Mouse (Mus musculus) left cerebral cortex, adult 18-20 months (tissue): ENCODE measurements around the gene Crispld2. TPM values are rescaled to one million over a fixed set of nuclear protein-coding genes. Genes with fewer than 3 reads are reported as not detected.
A peak's percentile ranks its signal among the peaks of the same experiment; 100 is the strongest.

Experiments
- DNase-seq, 2 experiments: peaks; one replicate each; pipeline ENCODE4 v3.0.0; 2021 to 2022; ENCODE audit warnings: low spot score in 2 of 2, mixed read lengths in 1 of 2
- total RNA-seq, 2 experiments: library from RNA; stranded (reverse); gene quantifications; 2 replicates each; pipeline ENCODE4 v1.2.3; 2021

Crispld2 gene
- total RNA-seq, 2 experiments from 2014 or later: 2.1 to 2.7 TPM

GRCm38 (mm10) chr8:120032549-120033208 is 40.4 kb downstream of the Crispld2 start:
- no peak for DNase-seq

DNA sequence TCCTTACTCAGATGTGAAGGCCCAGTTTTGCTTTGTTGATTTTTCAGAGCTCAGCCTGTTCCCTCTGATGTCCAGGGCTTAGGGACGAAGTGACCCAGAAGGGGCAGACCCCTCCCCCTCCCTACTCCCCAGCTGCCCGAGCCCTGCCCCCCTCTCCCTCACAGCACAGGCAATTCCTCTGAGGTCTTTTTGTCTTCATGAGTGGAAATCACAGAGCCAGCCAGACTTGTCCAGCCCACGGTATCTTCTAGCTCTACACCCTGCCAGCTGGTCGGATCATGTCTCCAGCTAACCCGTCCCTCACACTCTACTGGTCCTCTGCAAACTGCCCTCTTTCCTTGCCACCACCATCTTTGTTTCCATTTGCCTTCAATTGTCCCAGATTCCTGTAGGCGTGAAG is 42.2 kb downstream of the Crispld2 start:
- DNase-seq: peak in 1 of 2 experiments; percentile 25

DNA sequence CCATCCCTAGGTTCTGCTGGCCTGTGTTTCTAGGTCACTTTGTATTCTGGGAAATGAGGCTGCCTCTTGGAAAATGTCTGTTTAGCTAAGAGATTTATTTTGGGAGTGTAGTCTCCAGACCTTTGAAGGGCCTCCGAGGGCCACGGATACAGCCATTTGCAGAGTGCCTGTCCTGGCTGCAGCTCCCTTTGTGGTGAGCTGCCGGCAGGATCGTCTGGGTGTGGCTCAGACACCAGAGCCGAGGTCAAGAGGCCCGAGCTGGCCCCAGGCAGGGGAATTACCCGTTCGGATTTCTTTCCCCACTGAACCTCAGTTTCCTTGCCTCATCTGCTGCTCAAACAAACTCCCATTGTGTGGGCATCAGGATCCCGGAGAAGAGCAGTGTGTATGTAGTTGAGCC is 43.9 kb downstream of the Crispld2 start:
- DNase-seq: no peak

DNA sequence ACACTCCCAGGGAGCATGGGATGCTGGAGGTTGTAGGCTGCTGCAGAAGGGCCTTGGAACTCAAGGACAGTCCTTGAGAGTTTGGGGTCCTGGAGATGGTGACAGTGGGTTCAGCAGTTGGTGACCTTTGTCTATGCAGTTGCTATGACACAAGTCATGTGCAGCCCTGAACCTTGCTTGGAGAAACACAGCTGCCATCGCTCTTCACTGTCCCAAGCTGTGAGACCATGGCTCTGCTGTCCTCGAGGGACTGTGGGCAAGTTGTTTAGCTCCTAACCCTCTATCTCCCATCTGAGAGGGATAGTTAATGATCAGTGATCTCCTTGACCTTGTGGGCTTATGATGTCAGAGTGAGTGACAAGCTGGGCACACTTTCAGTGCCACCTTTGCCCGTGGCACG is 44.3 kb downstream of the Crispld2 start:
- no peak for DNase-seq

DNA sequence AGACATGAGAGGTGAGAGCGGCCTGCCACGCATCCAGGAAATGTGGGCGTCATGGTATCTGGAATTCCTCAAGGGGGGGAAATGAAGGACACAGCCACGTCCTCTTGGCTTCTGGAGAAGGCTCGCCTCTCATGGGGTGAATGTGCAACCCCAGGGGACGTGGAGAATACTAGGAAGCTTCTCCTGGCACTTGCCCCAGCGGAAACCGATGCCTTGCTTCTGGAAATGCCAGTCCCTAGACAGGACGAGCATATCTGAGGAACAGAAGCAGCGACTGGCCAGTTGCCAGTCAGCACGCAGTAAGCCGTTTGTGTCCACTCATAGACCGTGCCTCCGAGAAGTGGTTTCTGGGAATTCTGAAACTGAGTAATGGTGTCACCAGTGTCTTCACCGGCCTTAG is 45.0 kb downstream of the Crispld2 start:
- no peak for DNase-seq

DNA sequence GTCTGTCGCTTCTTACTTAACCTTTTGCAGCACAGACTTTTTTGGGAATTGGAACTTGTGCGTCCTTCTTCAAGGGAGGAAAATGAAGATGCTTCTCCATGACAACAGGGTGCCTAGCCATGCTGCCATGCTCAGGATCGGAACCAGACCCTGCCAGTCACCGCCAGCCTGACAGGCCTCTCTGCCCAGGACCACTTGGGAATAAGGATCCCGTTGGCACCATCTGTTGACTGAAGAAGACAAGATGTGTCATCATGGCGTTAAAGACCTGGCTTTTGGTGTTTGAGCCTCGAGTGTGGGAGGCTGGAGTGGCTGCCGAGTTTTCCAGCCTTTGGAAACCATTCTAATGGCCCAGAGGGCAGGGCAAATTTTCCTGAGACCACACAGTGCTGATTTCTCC is 45.4 kb downstream of the Crispld2 start:
- no peak for DNase-seq

- no peak for DNase-seq
Measured at GRCm38 (mm10) chr8:120038741-120039140, 46.5 kb downstream of the Crispld2 start.

- no peak for DNase-seq
Measured at GRCm38 (mm10) chr8:120039313-120039919, 47.2 kb downstream of the Crispld2 start.

DNA sequence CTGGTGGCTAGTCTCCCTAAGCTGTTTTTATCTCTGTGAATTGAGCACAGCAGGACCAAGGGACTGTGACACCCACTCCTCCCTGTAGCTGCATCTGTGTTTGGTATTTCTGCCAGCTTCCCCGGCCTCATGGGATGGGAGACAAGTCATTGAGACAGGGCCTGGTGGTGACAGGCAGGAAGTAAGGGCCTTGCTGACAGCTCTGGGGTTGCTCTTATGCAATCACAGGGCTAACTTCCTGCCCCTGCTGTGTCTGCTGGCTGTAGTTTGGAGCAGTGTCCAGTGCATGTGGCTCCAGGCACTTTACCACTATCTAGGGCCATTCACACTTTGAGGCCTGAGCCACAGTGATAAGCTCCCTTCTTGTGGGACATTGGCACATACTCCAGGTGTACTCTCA is 48.6 kb downstream of the Crispld2 start:
- DNase-seq: peak; percentile 17 to 56

- no peak for DNase-seq
Measured at GRCm38 (mm10) chr8:120042542-120043312, 50.5 kb downstream of the Crispld2 start.

DNA sequence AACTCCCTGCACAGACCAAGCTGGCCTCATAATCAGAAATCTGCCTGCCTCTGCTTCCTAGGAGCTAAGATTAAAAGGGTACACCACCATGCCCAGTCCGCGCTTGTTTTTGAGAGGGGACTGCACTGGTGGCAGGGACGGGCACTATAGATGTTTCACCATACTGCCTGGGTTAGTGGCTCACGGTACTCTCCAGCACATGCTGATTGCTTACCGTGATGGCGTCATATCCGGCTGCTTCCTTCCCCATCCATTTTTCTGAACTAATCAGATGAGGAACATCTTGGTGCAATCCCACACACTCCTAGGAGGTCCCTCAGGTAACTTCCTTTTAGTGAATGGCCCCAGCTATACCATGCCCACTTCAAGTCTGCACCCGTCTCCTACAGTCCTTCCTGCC is 52.7 kb downstream of the Crispld2 start:
- DNase-seq: no peak

DNA sequence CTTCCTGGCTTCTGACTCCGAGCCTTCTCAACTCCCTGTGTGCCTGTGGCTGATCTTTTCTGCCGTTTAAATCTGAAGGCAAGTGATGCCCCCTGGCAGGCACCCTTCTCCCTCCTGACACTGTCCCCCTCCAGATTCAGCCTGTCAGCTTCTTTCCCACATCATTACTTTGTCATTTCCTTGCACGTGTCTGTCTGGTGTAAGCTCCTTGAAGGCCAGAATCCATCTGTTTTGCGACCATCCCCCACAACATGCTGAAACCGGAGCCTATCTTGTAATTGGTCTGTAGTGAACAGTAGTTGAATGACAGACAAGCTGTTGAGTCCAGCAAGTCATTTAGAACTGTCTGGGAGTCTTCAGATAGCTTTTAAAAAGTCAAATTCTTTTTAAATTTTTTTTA is 53.2 kb downstream of the Crispld2 start:
- DNase-seq: no peak

DNA sequence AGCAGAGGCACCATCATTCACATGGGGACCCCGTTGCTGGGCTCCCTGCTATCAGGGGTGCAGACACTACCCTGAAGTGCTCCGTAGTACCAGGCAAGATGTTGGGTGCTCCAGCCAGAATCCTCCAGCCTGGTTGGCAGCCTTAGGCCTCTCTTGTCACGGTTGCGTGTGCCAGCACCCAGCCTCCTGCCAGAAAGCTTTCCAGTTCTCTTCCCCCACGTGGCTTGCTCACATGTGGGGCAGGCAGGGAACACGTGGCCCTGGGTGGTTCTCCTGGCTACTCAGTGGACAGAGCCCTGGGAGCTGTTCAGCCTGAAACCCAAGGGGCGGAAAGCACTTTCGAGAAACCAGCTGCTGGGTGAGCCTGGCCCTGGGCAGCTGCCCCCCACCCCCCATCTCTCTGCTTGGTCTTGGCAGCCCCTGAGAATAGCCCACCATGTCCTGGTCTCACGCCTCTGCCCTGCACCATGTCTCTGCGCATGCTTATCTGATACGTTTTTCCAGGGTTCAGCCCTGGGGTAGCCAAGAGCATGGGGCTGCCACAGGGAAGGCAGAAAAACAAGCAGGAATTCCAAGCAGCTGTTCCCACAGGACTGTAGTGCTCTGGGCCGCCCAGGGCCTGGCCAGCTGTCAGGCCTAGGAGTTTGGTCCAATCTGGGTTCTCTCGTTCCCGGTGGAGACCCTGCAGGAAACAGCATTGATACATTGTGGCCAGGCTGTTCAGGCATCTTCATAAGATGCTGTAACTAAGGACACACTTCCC is 54.2 kb downstream of the Crispld2 start:
- DNase-seq: peak; percentile 79 to 90

DNA sequence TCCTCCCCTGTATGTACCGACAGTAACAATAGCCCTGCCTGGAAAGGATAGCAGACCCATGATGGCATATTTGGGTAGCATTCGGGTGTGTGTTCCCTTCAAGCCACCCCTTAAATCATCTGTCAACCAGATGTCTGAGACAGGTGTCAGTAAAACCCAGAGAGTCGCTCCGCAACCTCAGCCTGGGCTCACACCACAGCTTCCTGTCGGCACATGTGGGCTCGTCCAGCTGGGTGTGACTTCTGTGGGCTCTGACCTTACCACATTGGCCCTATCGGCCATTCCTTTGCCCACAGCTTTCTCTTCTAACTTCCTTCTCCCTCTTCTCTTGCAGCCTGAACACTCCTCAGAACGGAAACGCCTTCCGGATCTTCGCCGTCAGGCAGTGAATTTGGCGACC is 57.7 kb downstream of the Crispld2 start:
- no peak for DNase-seq

DNA sequence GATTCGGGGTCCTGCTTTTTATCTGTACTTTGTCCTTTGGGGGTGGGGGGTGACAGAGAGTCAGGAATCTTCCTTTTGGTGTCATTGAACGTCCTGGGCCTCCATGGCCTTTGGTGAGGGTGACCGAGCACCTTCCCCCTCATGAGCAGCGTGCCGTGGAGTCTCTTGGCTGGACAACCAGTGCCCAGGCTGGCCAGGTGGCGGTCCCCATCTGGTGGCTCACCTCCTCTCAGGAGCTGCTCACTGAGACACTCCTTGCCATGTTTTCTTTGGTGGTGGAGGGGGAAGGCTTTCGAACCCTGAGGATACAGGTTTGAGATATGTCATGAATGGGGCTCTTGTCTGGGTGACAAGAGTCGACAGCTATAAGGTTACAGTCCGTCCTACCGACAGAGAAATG is 58.1 kb downstream of the Crispld2 start:
- DNase-seq: no peak

GRCm38 (mm10) chr8:120051006-120051405 is 58.8 kb downstream of the Crispld2 start:
- no peak for DNase-seq

DNA sequence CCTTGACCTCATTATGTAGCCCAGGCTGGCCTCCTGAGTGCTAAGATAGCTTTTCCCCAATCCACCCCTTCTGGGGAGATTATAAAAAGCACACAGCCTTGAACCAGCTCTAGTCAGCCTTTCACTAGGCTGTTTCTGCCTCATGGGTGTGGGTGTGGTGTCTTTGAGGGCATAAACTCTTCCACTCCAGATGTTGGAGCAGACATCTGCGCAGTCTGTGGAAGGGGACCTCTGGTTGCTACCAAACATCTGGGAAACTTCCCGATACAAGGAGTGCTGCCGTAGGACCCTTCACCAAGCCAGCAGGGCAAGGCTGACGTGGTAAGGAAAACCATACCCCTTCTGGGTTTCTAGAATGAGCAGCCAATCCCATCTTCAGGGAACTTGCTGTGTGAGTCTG is 59.7 kb downstream of the Crispld2 start:
- DNase-seq: no peak

GRCm38 (mm10) chr8:120052318-120052717 is 60.1 kb downstream of the Crispld2 start:
- DNase-seq: no peak

DNA sequence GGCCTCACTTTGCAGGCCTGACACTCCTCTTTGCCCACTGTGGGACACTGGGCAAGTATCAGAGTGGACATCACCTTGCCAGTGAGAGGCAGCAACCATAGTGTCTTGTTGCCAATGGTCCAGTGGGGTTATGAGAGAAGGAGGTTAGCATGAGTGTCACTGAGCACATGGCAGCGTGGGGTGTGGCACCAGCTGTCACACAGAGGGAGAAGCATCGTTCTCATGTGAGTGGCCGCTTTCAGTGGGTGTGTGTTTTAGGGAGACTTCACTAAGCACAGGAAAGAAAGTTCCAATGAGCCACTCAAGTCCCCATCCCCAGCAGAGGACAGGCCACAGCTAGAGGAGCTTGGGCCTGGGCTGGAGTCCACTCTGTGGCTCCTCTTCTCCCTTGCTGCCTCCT is 62.6 kb downstream of the Crispld2 start:
- no peak for DNase-seq

GRCm38 (mm10) chr8:120057078-120057477 is 64.8 kb downstream of the Crispld2 start:
- no peak for DNase-seq

GRCm38 (mm10) chr8:120062742-120063141 is 70.5 kb downstream of the Crispld2 start:
- DNase-seq: no peak

DNA sequence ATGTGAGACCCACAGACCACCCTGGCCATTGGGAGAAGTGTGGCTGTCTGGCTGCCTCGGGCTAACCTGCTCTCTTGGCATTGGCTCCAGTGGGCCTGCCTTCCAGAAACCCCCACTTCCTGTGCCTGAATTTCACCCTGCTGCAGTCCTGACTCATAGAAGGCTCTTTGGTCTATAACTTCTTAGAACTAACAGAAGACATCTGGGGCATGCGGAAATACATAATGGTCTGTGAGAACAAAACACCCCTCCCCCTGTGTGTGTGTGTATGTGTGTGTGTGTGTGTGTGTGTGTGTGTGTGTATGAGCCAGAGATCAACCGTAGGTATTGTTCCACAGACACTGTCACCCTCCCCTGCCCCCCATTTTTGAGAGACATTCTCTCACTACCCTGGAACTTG is 71.1 kb downstream of the Crispld2 start:
- DNase-seq: no peak
